Mouse (Mus musculus): ENCODE results near the gene Ube2cbp. TPM values are rescaled to one million over a fixed set of nuclear protein-coding genes. Genes with fewer than 3 reads are reported as not detected.

The Ube2cbp gene
- polyA plus RNA-seq, 1 experiment: 1.3 TPM

- TF ChIP-seq CTCF (conservative IDR thresholded peaks at IDR 0.05; ENCODE audit: insufficient read depth, insufficient read length, low read depth, low read length) (no peak), POLR2A (IDR thresholded peaks at IDR 0.05; ENCODE audit: low read depth, low read length) (no peak)
- WGBS: 87% methylated on average over 4 of the region's 4 CpGs
- H3K36me3 ChIP-seq (ENCODE audit: control insufficient read depth, insufficient read depth, low read length): no peaks in the 10 kb centered on the region
- H3K4me3 ChIP-seq (ENCODE audit: insufficient read depth, low read depth, low read length): no peak overlapping the region
- H3K27ac ChIP-seq (ENCODE audit: insufficient read depth, low read depth, low read length): no peak overlapping the region
- peaks cover 7% of the 10 kb centered on the region for H3K4me1 ChIP-seq (ENCODE audit: control insufficient read depth, insufficient read depth, low read length)
- no peak for DNase-seq
- no peaks in the 10 kb centered on the region for H3K27me3 ChIP-seq (replicated peaks; ENCODE audit: control insufficient read depth, insufficient read depth, low read length)
Observed at GRCm38 (mm10) chr9:86328270-86328669, 136.5 kb downstream of the Ube2cbp start.

GRCm38 (mm10) chr9:86327341-86327740, 137.4 kb downstream of the Ube2cbp start:
- no peak overlapping the region for H3K4me3 ChIP-seq (ENCODE audit: insufficient read depth, low read depth, low read length)
- TF ChIP-seq CTCF (conservative IDR thresholded peaks at IDR 0.05; ENCODE audit: insufficient read depth, insufficient read length, low read depth, low read length) (no peak), POLR2A (IDR thresholded peaks at IDR 0.05; ENCODE audit: low read depth, low read length) (no peak)
- no peaks in the 10 kb centered on the region for H3K36me3 ChIP-seq (ENCODE audit: control insufficient read depth, insufficient read depth, low read length)
- 66% methylated on average over 3 of the region's 3 CpGs for WGBS
- DNase-seq: no peak
- H3K27me3 ChIP-seq (replicated peaks; ENCODE audit: control insufficient read depth, insufficient read depth, low read length): no peaks in the 10 kb centered on the region
- H3K4me1 ChIP-seq (ENCODE audit: control insufficient read depth, insufficient read depth, low read length): peaks cover 7% of the 10 kb centered on the region
- no peak overlapping the region for H3K27ac ChIP-seq (ENCODE audit: insufficient read depth, low read depth, low read length)

- 60% methylated on average over 1 of the region's 1 CpGs for WGBS
- no peak for DNase-seq
- Histone ChIP-seq H3K4me3 (ENCODE audit: insufficient read depth, low read depth, low read length) (no peak overlapping the region), H3K4me1 (ENCODE audit: control insufficient read depth, insufficient read depth, low read length) (peaks cover 7% of the 10 kb centered on the region), H3K36me3 (ENCODE audit: control insufficient read depth, insufficient read depth, low read length) (no peaks in the 10 kb centered on the region), H3K27me3 (replicated peaks; ENCODE audit: control insufficient read depth, insufficient read depth, low read length) (no peaks in the 10 kb centered on the region), H3K27ac (ENCODE audit: insufficient read depth, low read depth, low read length) (no peak overlapping the region)
- TF ChIP-seq POLR2A (IDR thresholded peaks at IDR 0.05; ENCODE audit: low read depth, low read length): no peak
Observed at GRCm38 (mm10) chr9:86324772-86325171, 140.0 kb downstream of the Ube2cbp start.

- WGBS: 86% methylated on average over 6 of the region's 6 CpGs
Observed at GRCm38 (mm10) chr9:86319516-86320140, 145.1 kb downstream of the Ube2cbp start.

GRCm38 (mm10) chr9:86315700-86316099, 149.1 kb downstream of the Ube2cbp start:
- no peaks in the 10 kb centered on the region for H3K36me3 ChIP-seq (ENCODE audit: control insufficient read depth, insufficient read depth, low read length)
- no peaks in the 10 kb centered on the region for H3K4me1 ChIP-seq (ENCODE audit: control insufficient read depth, insufficient read depth, low read length)
- no peak for DNase-seq
- H3K4me3 ChIP-seq (ENCODE audit: insufficient read depth, low read depth, low read length): no peak overlapping the region
- H3K27me3 ChIP-seq (replicated peaks; ENCODE audit: control insufficient read depth, insufficient read depth, low read length): no peaks in the 10 kb centered on the region; the same call in 1 of the 2 replicates
- TF ChIP-seq POLR2A (IDR thresholded peaks at IDR 0.05; ENCODE audit: low read depth, low read length): no peak
- TF ChIP-seq CTCF (conservative IDR thresholded peaks at IDR 0.05; ENCODE audit: insufficient read depth, insufficient read length, low read depth, low read length): no peak
- H3K27ac ChIP-seq (ENCODE audit: insufficient read depth, low read depth, low read length): no peak overlapping the region
- WGBS: 65% methylated on average over 2 of the region's 2 CpGs

More at GRCm38 (mm10) chr9:86319516-86320140, 145.1 kb downstream of the Ube2cbp start:
- DNase-seq: no peak
- H3K4me3 ChIP-seq (ENCODE audit: insufficient read depth, low read depth, low read length): no peak overlapping the region
- H3K27me3 ChIP-seq (replicated peaks; ENCODE audit: control insufficient read depth, insufficient read depth, low read length): no peaks in the 10 kb centered on the region
- no peaks in the 10 kb centered on the region for H3K4me1 ChIP-seq (ENCODE audit: control insufficient read depth, insufficient read depth, low read length)
- TF ChIP-seq CTCF (conservative IDR thresholded peaks at IDR 0.05; ENCODE audit: insufficient read depth, insufficient read length, low read depth, low read length) (no peak), POLR2A (IDR thresholded peaks at IDR 0.05; ENCODE audit: low read depth, low read length) (no peak)
- H3K27ac ChIP-seq (ENCODE audit: insufficient read depth, low read depth, low read length): no peak overlapping the region
- H3K36me3 ChIP-seq (ENCODE audit: control insufficient read depth, insufficient read depth, low read length): no peaks in the 10 kb centered on the region

- H3K36me3 ChIP-seq (ENCODE audit: control insufficient read depth, insufficient read depth, low read length): no peaks in the 10 kb centered on the region
- WGBS: 47% methylated on average over 4 of the region's 4 CpGs
- no peak overlapping the region for H3K4me3 ChIP-seq (ENCODE audit: insufficient read depth, low read depth, low read length)
- H3K27ac ChIP-seq (ENCODE audit: insufficient read depth, low read depth, low read length): no peak overlapping the region
- no peak for DNase-seq
- H3K4me1 ChIP-seq (ENCODE audit: control insufficient read depth, insufficient read depth, low read length): no peaks in the 10 kb centered on the region
- no peak for TF ChIP-seq CTCF (conservative IDR thresholded peaks at IDR 0.05; ENCODE audit: insufficient read depth, insufficient read length, low read depth, low read length)
- no peak for TF ChIP-seq POLR2A (IDR thresholded peaks at IDR 0.05; ENCODE audit: low read depth, low read length)
- H3K27me3 ChIP-seq (replicated peaks; ENCODE audit: control insufficient read depth, insufficient read depth, low read length): no peaks in the 10 kb centered on the region; the same call in 1 of the 2 replicates
Observed at GRCm38 (mm10) chr9:86308616-86309015, 156.1 kb downstream of the Ube2cbp start.

- 99% methylated on average over 2 of the region's 2 CpGs for WGBS
- H3K4me1 ChIP-seq (ENCODE audit: control insufficient read depth, insufficient read depth, low read length): no peaks in the 10 kb centered on the region
- TF ChIP-seq POLR2A (IDR thresholded peaks at IDR 0.05; ENCODE audit: low read depth, low read length) (no peak), CTCF (conservative IDR thresholded peaks at IDR 0.05; ENCODE audit: insufficient read depth, insufficient read length, low read depth, low read length) (no peak)
- H3K27ac ChIP-seq (ENCODE audit: insufficient read depth, low read depth, low read length): no peak overlapping the region
- no peaks in the 10 kb centered on the region for H3K36me3 ChIP-seq (ENCODE audit: control insufficient read depth, insufficient read depth, low read length)
- DNase-seq: no peak
- H3K27me3 ChIP-seq (replicated peaks; ENCODE audit: control insufficient read depth, insufficient read depth, low read length): no peaks in the 10 kb centered on the region; the same call in 1 of the 2 replicates
- H3K4me3 ChIP-seq (ENCODE audit: insufficient read depth, low read depth, low read length): no peak overlapping the region
Observed at GRCm38 (mm10) chr9:86306556-86306955, 158.2 kb downstream of the Ube2cbp start.

All from kidney, adult 2 months (tissue).